Mouse (Mus musculus): ENCODE results near the gene 2210408I21Rik. TPM values are rescaled to one million over a fixed set of nuclear protein-coding genes. Genes with fewer than 3 reads are reported as not detected.

Gene 2210408I21Rik
- polyA plus RNA-seq, 1 experiment from 2014 or later, result 11.8 TPM

DNA sequence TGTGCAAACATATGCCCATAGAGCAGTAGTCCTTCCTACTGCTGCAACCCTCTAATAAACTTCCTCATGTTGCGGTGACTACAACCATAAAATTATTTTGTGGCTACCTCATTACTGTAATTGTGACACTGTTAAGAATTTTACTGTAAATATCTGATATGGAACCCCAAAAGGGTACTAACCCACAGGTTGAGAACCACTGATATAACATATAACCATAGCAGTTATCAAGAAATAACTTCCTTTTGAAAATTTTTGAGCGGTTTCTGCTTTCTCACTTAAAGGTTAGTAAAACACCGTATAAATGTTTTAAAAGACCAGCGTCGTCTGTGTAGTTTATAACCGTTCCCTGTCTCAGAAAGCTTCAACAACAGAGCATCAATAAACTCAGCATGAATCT, 121.2 kb downstream of the 2210408I21Rik start:
- Histone ChIP-seq H3K27me3 (ENCODE audit: control insufficient read depth, insufficient read depth, low read length) (no peaks in the 10 kb centered on the region), H3K4me1 (ENCODE audit: control insufficient read depth, insufficient read depth, low read length) (no peaks in the 10 kb centered on the region), H3K9ac (replicated peaks; ENCODE audit: low read depth, low read length) (no peak overlapping the region), H3K36me3 (ENCODE audit: control insufficient read depth, insufficient read depth, low read length) (no peaks in the 10 kb centered on the region), H3K4me2 (replicated peaks; ENCODE audit: low read depth, low read length) (no peak overlapping the region), H3K27ac (ENCODE audit: low read length) (no peak overlapping the region), H3K4me3 (ENCODE audit: low read depth, low read length) (no peak overlapping the region), H3K9me3 (ENCODE audit: control insufficient read depth, low read depth, low read length) (no peaks in the 10 kb centered on the region)
- ATAC-seq (ENCODE audit: insufficient number of reproducible peaks, insufficient read depth, low FRiP score, low read depth), result no peak
- WGBS, result 79% methylated on average over 6 of the region's 6 CpGs

DNA sequence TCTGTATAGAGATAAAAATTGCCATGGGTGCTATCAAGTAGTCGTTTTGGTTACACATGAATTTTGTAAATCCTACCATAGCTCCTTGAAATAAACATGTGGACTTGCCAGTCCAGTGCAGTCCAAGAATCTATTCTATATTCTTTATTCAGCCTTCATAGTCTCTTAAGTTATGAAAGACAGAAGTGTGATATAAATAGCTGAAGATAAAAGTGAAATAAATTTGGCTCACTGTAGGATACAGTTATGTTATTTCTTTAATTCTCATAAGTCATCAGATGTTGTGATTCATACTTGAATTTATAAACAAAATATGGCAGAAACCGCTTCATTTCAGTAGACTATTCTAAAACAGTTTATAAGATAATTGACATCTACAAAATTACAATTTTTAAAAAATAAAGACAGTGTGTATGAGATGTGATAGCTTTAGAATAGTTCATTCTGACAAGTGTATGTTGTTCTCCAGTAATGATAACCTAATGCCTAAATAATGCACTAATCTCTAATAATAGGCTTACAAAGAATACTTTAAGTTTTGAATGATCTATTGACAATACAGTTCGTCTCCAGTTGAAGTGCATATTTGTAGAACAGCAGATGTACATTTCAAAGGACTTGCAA, 127.5 kb downstream of the 2210408I21Rik start:
- ATAC-seq (ENCODE audit: insufficient number of reproducible peaks, insufficient read depth, low FRiP score, low read depth), result no peak
- no peak overlapping the region for H3K9ac ChIP-seq (replicated peaks; ENCODE audit: low read depth, low read length)
- H3K4me2 ChIP-seq (replicated peaks; ENCODE audit: low read depth, low read length), result no peak overlapping the region
- H3K4me3 ChIP-seq (ENCODE audit: low read depth, low read length), result no peak overlapping the region
- H3K9me3 ChIP-seq (ENCODE audit: control insufficient read depth, low read depth, low read length), result no peaks in the 10 kb centered on the region
- H3K27me3 ChIP-seq (ENCODE audit: control insufficient read depth, insufficient read depth, low read length), result no peaks in the 10 kb centered on the region
- H3K4me1 ChIP-seq (ENCODE audit: control insufficient read depth, insufficient read depth, low read length), result no peaks in the 10 kb centered on the region
- H3K27ac ChIP-seq (ENCODE audit: low read length), result no peak overlapping the region
- WGBS, result 51% methylated on average over 3 of the region's 3 CpGs
- H3K36me3 ChIP-seq (ENCODE audit: control insufficient read depth, insufficient read depth, low read length), result no peaks in the 10 kb centered on the region

DNA sequence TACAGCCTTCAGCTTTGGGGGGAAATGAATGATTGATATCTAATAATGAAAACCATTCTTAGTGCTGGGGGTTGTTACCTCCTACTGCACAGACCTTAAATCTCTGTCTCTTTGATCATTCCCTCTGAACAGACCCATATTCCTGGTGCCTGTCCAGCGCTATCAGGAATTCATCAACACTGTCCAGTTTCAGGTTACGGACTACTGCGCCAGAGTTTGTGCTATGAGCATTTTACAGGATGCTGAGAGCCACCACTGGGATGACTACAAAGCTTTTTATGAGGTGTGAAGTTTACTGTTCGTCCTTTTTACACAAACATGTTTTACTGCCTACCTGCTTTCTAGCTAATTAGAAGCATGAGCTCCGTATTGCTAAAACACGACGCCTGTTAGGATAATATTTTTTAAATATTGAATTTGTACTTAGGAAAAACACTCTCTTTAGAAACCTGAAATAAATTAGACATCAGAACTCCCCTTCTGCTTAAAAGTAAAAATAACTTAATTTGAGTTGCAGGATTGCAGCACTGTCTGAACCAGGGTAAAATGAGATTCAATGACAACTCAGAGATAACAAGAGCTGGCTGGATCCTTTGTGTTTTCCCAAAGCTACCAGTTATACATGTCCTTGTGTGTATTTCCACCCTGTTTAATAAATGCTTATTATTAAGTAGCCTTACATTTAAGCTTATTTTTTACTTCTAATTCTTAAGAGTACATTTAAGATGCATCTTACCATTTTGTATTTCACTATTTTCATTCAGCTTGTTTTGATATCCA, 128.2 kb downstream of the 2210408I21Rik start:
- Histone ChIP-seq H3K4me1 (ENCODE audit: control insufficient read depth, insufficient read depth, low read length) (no peaks in the 10 kb centered on the region), H3K27ac (ENCODE audit: low read length) (no peak overlapping the region), H3K4me3 (ENCODE audit: low read depth, low read length) (no peak overlapping the region), H3K36me3 (ENCODE audit: control insufficient read depth, insufficient read depth, low read length) (no peaks in the 10 kb centered on the region), H3K9ac (replicated peaks; ENCODE audit: low read depth, low read length) (no peak overlapping the region), H3K27me3 (ENCODE audit: control insufficient read depth, insufficient read depth, low read length) (no peaks in the 10 kb centered on the region), H3K9me3 (ENCODE audit: control insufficient read depth, low read depth, low read length) (no peaks in the 10 kb centered on the region), H3K4me2 (replicated peaks; ENCODE audit: low read depth, low read length) (no peak overlapping the region)
- 51% methylated on average over 7 of the region's 7 CpGs for WGBS
- ATAC-seq (ENCODE audit: insufficient number of reproducible peaks, insufficient read depth, low FRiP score, low read depth), result no peak

DNA sequence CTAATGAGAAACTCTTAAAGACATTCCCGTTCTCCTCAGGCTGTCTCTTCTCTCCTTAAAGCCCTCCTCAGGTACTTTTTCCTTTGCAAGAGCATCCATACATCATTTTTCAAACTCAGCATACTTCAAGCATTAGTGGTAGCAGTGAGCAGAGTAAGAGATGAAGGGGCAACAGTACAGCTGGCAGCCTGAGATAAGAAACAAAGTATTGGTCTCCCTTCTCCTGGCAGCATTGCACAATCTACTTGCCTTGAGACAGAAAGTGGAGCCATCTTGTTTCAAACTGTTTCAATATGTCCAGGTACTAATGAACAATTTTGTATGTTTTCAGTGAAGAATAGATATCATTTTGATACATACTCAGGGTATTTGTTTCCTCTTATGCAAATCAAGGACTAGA, 129.1 kb downstream of the 2210408I21Rik start:
- no peaks in the 10 kb centered on the region for H3K9me3 ChIP-seq (ENCODE audit: control insufficient read depth, low read depth, low read length)
- H3K27ac ChIP-seq (ENCODE audit: low read length), result no peak overlapping the region
- H3K9ac ChIP-seq (replicated peaks; ENCODE audit: low read depth, low read length), result no peak overlapping the region
- ATAC-seq (ENCODE audit: insufficient number of reproducible peaks, insufficient read depth, low FRiP score, low read depth), result no peak
- no peak overlapping the region for H3K4me3 ChIP-seq (ENCODE audit: low read depth, low read length)
- WGBS, result 41% methylated on average over 1 of the region's 1 CpGs
- no peaks in the 10 kb centered on the region for H3K36me3 ChIP-seq (ENCODE audit: control insufficient read depth, insufficient read depth, low read length)
- H3K4me2 ChIP-seq (replicated peaks; ENCODE audit: low read depth, low read length), result no peak overlapping the region
- H3K4me1 ChIP-seq (ENCODE audit: control insufficient read depth, insufficient read depth, low read length), result no peaks in the 10 kb centered on the region
- no peaks in the 10 kb centered on the region for H3K27me3 ChIP-seq (ENCODE audit: control insufficient read depth, insufficient read depth, low read length)

DNA sequence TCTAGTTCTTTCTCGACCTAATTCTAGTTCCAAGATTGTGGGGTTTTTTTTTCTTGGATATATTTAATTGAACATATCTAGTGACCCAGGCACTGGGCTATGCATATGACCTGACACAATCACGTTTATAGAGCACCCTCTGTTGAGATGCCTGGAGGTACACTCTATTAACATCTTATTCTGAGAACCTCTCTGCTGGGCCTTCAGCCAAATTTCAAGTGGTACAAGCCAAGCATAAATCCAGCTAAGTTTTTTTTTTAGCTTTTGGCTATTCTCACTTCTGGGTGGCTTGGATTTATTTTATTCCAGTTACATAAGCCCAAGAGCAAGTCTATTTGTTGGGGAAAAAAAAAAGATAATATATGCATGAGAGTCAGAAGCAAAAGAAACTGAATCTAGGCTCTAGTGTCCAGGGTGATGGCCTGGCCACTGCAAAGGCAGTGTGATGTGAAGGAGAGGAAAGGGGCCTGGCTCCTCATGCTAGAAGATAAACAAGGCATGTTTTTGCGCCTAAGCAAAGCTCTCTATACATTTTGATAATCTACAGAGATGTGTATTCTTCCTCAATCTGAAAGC, 139.9 kb downstream of the 2210408I21Rik start:
- Histone ChIP-seq H3K36me3 (ENCODE audit: control insufficient read depth, insufficient read depth, low read length) (no peaks in the 10 kb centered on the region), H3K4me2 (replicated peaks; ENCODE audit: low read depth, low read length) (no peak overlapping the region), H3K4me1 (ENCODE audit: control insufficient read depth, insufficient read depth, low read length) (no peaks in the 10 kb centered on the region), H3K9me3 (ENCODE audit: control insufficient read depth, low read depth, low read length) (no peaks in the 10 kb centered on the region), H3K27me3 (ENCODE audit: control insufficient read depth, insufficient read depth, low read length) (no peaks in the 10 kb centered on the region), H3K27ac (ENCODE audit: low read length) (no peak overlapping the region), H3K4me3 (ENCODE audit: low read depth, low read length) (no peak overlapping the region), H3K9ac (replicated peaks; ENCODE audit: low read depth, low read length) (no peak overlapping the region)
- 71% methylated on average over 3 of the region's 3 CpGs for WGBS
- ATAC-seq (ENCODE audit: insufficient number of reproducible peaks, insufficient read depth, low FRiP score, low read depth), result no peak

DNA sequence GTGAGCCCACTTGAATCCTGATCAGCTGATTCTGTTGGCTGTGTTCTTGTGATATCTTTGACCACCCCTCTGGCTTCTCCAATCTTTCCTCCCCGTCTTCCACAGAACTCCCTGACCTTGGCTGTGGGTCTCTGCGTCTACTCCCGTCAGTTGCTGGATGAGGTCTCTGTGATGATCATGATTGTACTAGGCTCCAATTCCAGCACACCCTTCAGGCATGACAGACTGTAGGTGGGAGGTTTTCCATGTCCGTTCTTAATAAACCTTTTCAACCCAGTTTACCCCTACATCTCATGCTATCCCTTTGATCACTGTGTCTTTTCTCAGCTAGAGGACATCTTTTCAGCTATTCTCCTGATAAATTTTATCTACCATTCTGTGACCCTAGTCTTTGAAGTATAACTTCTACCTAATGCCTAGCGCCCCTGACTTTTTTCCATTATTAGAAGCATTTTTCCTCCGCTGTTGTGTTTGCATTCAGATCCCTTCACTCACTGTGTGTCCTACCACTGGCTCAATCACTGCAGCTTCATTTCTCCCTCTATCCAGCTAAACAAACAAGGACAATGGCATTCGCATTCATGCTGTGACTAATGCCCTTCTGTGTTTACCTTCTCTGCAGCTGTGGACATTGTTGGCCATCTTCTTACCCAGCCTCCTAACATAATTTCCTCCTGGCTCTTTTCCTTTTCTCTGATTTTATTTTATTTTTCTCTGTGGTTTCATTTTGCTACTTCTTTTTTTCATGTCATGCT, 143.5 kb downstream of the 2210408I21Rik start:
- Histone ChIP-seq H3K4me2 (replicated peaks; ENCODE audit: low read depth, low read length) (no peak overlapping the region), H3K9me3 (ENCODE audit: control insufficient read depth, low read depth, low read length) (no peaks in the 10 kb centered on the region), H3K4me1 (ENCODE audit: control insufficient read depth, insufficient read depth, low read length) (no peaks in the 10 kb centered on the region), H3K27ac (ENCODE audit: low read length) (no peak overlapping the region), H3K27me3 (ENCODE audit: control insufficient read depth, insufficient read depth, low read length) (no peaks in the 10 kb centered on the region), H3K9ac (replicated peaks; ENCODE audit: low read depth, low read length) (no peak overlapping the region), H3K36me3 (ENCODE audit: control insufficient read depth, insufficient read depth, low read length) (no peaks in the 10 kb centered on the region), H3K4me3 (ENCODE audit: low read depth, low read length) (no peak overlapping the region)
- no peak for ATAC-seq (ENCODE audit: insufficient number of reproducible peaks, insufficient read depth, low FRiP score, low read depth)
- 71% methylated on average over 7 of the region's 7 CpGs for WGBS

DNA sequence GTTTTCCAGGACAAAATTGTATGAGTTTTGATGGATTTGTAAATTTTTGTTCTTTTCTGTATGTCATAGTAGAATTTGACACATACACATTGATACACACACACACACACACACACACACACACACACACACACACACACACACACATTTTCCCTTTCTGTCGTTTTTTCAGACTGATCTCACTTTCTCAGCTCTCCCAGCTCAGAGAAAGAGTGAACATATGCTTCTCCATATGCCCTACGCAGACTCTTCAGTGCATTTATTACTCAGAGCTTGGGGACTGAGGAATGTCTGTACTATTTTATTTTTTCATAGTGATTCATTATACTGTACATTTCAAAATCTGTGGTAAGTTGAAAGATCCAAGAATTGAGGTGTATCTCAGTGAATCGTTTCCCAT, 160.2 kb downstream of the 2210408I21Rik start:
- Histone ChIP-seq H3K9ac (replicated peaks; ENCODE audit: low read depth, low read length) (no peak overlapping the region), H3K27me3 (ENCODE audit: control insufficient read depth, insufficient read depth, low read length) (no peaks in the 10 kb centered on the region), H3K4me1 (ENCODE audit: control insufficient read depth, insufficient read depth, low read length) (no peaks in the 10 kb centered on the region), H3K4me3 (ENCODE audit: low read depth, low read length) (no peak overlapping the region), H3K9me3 (ENCODE audit: control insufficient read depth, low read depth, low read length) (no peaks in the 10 kb centered on the region), H3K4me2 (replicated peaks; ENCODE audit: low read depth, low read length) (no peak overlapping the region), H3K27ac (ENCODE audit: low read length) (no peak overlapping the region), H3K36me3 (ENCODE audit: control insufficient read depth, insufficient read depth, low read length) (no peaks in the 10 kb centered on the region)
- WGBS, result 82% methylated on average over 3 of the region's 3 CpGs
- no peak for ATAC-seq (ENCODE audit: insufficient number of reproducible peaks, insufficient read depth, low FRiP score, low read depth)

DNA sequence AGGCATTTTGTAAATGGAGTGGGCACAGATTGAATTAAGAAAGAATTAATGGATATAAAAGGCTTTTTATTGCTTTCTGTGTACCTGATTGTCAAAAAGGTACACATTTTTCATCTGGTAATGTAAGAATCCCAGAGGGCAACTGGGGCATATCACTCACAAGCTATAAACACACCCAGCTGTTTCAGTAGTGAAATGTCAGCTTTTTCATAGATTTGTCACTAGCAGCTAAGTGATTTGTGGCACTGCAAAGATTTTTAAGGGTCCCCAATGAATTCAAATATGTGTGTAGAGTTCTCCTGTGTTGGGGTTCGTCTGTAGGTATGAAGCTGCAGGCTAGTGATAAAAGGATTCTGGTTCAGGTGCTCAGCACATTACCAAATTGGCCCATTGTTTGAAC, 188.8 kb downstream of the 2210408I21Rik start:
- H3K27ac ChIP-seq (ENCODE audit: low read length), result no peak overlapping the region
- WGBS, result 58% methylated on average over 1 of the region's 1 CpGs

More for the DNA sequence above, 188.8 kb downstream of the 2210408I21Rik start:
- no peak overlapping the region for H3K9ac ChIP-seq (replicated peaks; ENCODE audit: low read depth, low read length)
- H3K9me3 ChIP-seq (ENCODE audit: control insufficient read depth, low read depth, low read length), result no peaks in the 10 kb centered on the region
- H3K4me2 ChIP-seq (replicated peaks; ENCODE audit: low read depth, low read length), result no peak overlapping the region
- no peak for ATAC-seq (ENCODE audit: insufficient number of reproducible peaks, insufficient read depth, low FRiP score, low read depth)
- no peaks in the 10 kb centered on the region for H3K36me3 ChIP-seq (ENCODE audit: control insufficient read depth, insufficient read depth, low read length)
- H3K27me3 ChIP-seq (ENCODE audit: control insufficient read depth, insufficient read depth, low read length), result no peaks in the 10 kb centered on the region
- H3K4me3 ChIP-seq (ENCODE audit: low read depth, low read length), result no peak overlapping the region
- H3K4me1 ChIP-seq (ENCODE audit: control insufficient read depth, insufficient read depth, low read length), result no peaks in the 10 kb centered on the region
